Mouse (Mus musculus) liver, embryonic 14.5 days (tissue): ENCODE measurements around the gene Vcan. TPM values are rescaled to one million over a fixed set of nuclear protein-coding genes. Genes with fewer than 3 reads are reported as not detected.
"Not testable (repeated sequence)": the region's sequence is repeated elsewhere in the genome, so short reads cannot be mapped to it uniquely, and the experiment has no call there.

Source experiments
- ATAC-seq: fragments of 200-750 bp; cut with Nextera tagmentation; 2 replicates; pipeline ENCODE4 v1.8.0; 2017; ENCODE audit warnings: moderate number of reproducible peaks, mild to moderate bottlenecking, moderate library complexity; ENCODE audit not compliant: insufficient read depth
- DNase-seq, 3 experiments: peaks; one replicate each; pipeline ENCODE4 v3.0.0-alpha.2; 2012 to 2013; ENCODE audit warnings: low read depth in 3 of 3, low spot score in 3 of 3
- H3K27ac ChIP-seq: fragments of 300-500 bp; sonication (generic); 2 replicates; pipeline ENCODE4 v1.5.1; 2014; ENCODE audit warnings: moderate library complexity, mild to moderate bottlenecking, control low read depth, inconsistent platforms
- H3K27me3 ChIP-seq: fragments of 300-500 bp; sonication (generic); 2 replicates; pipeline ENCODE4 v1.6.1; 2014; ENCODE audit warnings: mild to moderate bottlenecking, low read length, moderate library complexity; ENCODE audit not compliant: control insufficient read depth, insufficient read depth
- H3K36me3 ChIP-seq: fragments of 300-500 bp; sonication (generic); replicated peaks from 2 replicates; pipeline ENCODE4 v1.6.1; 2014; ENCODE audit warnings: low read depth; ENCODE audit not compliant: control insufficient read depth, insufficient read depth
- H3K4me1 ChIP-seq, 2 experiments: fragments of 200-500 bp in 1 of 2; fragments of 300-500 bp in 1 of 2; sonication (generic) in 1 of 2; replicated peaks; 2 replicates each; pipeline ENCODE4 v1.6.1; 2012 to 2014; ENCODE audit warnings: antibody characterized with exemption in 1 of 2, inconsistent platforms in 1 of 2, low read length in 1 of 2; ENCODE audit not compliant: control insufficient read depth in 2 of 2, insufficient read depth in 2 of 2
- H3K4me2 ChIP-seq: fragments of 300-500 bp; sonication (generic); 2 replicates; pipeline ENCODE4 v1.6.1; 2014; ENCODE audit warnings: low read depth, mild to moderate bottlenecking, control low read depth, moderate library complexity
- H3K4me3 ChIP-seq, 2 experiments: fragments of 200-500 bp in 1 of 2; fragments of 300-500 bp in 1 of 2; sonication (generic) in 1 of 2; 2 replicates each; pipeline ENCODE4 v1.5.1; 2012 to 2014; ENCODE audit warnings: low read depth in 2 of 2, low read length in 2 of 2, mild to moderate bottlenecking in 2 of 2, control low read depth in 1 of 2, inconsistent platforms in 1 of 2, moderate library complexity in 1 of 2; ENCODE audit not compliant: insufficient read depth in 1 of 2
- H3K9ac ChIP-seq: fragments of 300-500 bp; sonication (generic); replicated peaks from 2 replicates; pipeline ENCODE4 v1.6.1; 2014; ENCODE audit warnings: mild to moderate bottlenecking, control low read depth, moderate library complexity
- H3K9me3 ChIP-seq: fragments of 300-500 bp; sonication (generic); 2 replicates; pipeline ENCODE4 v1.6.1; 2016; ENCODE audit warnings: low read length, mixed read lengths; ENCODE audit not compliant: control insufficient read depth
- CTCF ChIP-seq: IDR thresholded peaks from 2 replicates; pipeline ENCODE4 v1.5.1; 2016; ENCODE audit warnings: antibody characterized with exemption, low read depth, control low read depth
- EP300 ChIP-seq: IDR thresholded peaks from 2 replicates; pipeline ENCODE4 v1.6.1; 2016; ENCODE audit warnings: antibody characterized with exemption, low read depth
- WGBS: fragments of 180-500 bp; shearing (Covaris S2); extraction: QIAGEN DNeasy Blood & Tissue Kit; methylation state at CpG from one replicate; pipeline ENCODE4 v1.1.7; 2014; ENCODE audit not compliant: insufficient replicate concordance; 5-methylcytosine and 5-hydroxymethylcytosine counted together
- polyA plus RNA-seq, 2 experiments: library from polyadenylated mRNA; depleted of rRNA in 1 of 2; stranded (reverse) in 1 of 2; unstranded in 1 of 2; fragments of >200 nt; fragmentation: Nextera tagmentation in 1 of 2; extraction: Ambion mirVana in 1 of 2; gene quantifications; 2 replicates each; pipeline versions ENCODE4 v1.2.1 to v1.2.3; 2012 to 2014

The Vcan gene
- polyA plus RNA-seq, 2 experiments, result 1.3 to 1.6 TPM

DNA sequence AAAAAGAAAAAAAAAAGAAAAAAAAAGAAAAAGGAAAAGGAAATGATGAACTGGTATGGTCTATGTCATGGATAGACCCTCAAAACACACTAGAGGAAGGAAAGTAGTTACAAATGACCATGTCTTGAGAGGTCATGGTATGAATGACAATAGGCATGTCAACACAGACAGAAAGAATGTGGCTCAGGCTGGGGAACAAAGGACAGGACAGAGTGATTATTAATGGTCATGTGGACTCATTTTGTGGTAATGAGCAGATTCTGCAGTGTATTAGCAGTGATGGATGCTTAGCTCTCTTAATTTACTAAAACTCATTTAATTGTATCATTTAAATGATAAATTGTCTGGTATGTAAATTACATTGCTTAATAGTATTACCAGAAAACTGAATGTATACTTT is 14.0 kb upstream of the Vcan start:
- H3K9ac ChIP-seq, result no peak overlapping the region
- H3K36me3 ChIP-seq, result no peaks in the 10 kb centered on the region
- H3K27ac ChIP-seq, result no peak overlapping the region
- no peak for TF ChIP-seq EP300
- H3K4me1 ChIP-seq, result no peaks in the 10 kb centered on the region
- H3K4me2 ChIP-seq, result no peak overlapping the region
- DNase-seq, result no peak
- no peaks in the 10 kb centered on the region for H3K27me3 ChIP-seq
- H3K9me3 ChIP-seq, result no peaks in the 10 kb centered on the region
- H3K4me3 ChIP-seq, result no peak overlapping the region
- ATAC-seq, result no peak

DNA sequence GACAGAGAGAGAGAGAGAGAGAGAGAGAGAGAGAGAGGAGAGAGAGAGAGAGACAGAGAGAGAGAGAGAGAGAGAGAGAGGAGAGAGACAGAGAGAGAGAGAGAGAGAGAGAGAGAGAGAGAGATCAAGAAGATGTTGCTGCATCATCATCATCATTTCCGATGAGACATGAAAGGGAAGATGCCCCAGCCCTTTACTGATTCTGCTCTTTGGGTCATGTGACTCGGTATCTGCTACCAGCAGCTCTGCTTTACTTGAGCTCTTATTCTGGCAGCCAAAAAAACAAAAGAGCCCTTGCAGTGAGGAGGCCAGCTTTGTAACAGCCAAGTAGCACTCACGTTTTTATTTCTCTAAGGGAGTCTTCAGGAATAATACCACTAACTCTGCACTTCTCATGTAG is 8.3 kb upstream of the Vcan start:
- H3K36me3 ChIP-seq, DNase-seq, H3K4me2 ChIP-seq, ATAC-seq, H3K9ac ChIP-seq, H3K9me3 ChIP-seq, H3K27me3 ChIP-seq, H3K4me1 ChIP-seq, H3K4me3 ChIP-seq, H3K27ac ChIP-seq: not testable (repeated sequence)
- 25% methylated on average over 3 of the region's 3 CpGs for WGBS

DNA sequence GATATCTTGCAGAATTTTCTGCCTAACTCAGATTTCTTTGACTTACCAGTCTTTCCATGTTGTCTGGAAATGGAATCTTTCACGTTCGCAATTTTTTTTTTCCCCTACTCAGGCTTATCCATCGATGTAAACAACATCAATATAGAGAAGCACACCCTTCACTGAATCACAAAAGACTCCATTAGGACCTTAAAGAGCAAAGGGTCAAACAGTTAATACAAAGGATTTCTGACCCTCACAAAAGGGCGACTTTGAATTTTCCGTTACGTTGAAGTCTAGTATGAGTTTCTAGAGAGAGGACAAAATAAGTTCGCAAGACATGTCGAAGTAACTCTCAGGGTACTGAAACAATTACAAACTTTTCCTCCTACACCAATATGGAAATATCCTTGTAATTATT is 892 bp upstream of the Vcan start:
- Histone ChIP-seq H3K9me3 (no peaks in the 10 kb centered on the region), H3K36me3 (no peaks in the 10 kb centered on the region), H3K4me3 (no peak overlapping the region), H3K27me3 (peaks cover 49% of the 10 kb centered on the region), H3K4me1 (no peaks in the 10 kb centered on the region), H3K9ac (no peak overlapping the region), H3K27ac (no peak overlapping the region), H3K4me2 (no peak overlapping the region)
- no peak for DNase-seq
- no peak for ATAC-seq
- 23% methylated on average over 8 of the region's 8 CpGs for WGBS
- TF ChIP-seq CTCF (no peak), EP300 (no peak)

DNA sequence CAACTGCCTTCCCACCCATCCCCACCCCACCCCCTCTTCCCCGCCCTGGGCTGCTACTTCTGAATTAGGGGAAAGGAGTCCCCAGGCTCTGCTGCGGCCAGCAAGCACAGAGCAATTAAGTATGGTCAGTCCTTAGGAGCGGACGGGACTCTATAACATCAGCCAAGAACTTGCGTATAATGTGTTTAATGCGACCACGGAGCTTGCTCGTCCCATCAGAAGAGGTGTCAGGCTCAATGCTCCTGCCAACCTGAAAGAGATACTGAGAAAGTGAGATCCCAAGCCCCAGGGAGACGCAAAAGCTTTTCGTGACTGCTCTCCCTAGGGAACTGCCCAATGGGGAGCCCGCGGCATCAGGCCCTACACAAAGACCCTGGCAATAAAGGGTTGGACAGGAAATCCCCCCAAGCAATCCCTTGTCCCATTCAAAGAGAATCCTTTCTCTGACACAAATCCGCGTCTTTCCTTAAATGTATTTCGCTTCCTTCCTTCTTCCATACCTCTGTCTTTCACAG is 434 bp upstream of the Vcan start:
- Histone ChIP-seq H3K36me3 (no peaks in the 10 kb centered on the region), H3K9me3 (no peaks in the 10 kb centered on the region), H3K4me2 (peak overlapping the region; percentile 82), H3K4me1 (no peaks in the 10 kb centered on the region), H3K27ac (no peak overlapping the region), H3K4me3 (peak overlapping the region in 1 of 2 experiments; percentile 35; a peak in 2 of 4 replicates), H3K9ac (no peak overlapping the region), H3K27me3 (peaks cover 49% of the 10 kb centered on the region)
- whole genome bisulfite sequencing, result 2% methylated on average over 15 of the region's 15 CpGs
- DNase-seq, result no peak
- no peak for TF ChIP-seq EP300
- no peak for TF ChIP-seq CTCF
- no peak for ATAC-seq

DNA sequence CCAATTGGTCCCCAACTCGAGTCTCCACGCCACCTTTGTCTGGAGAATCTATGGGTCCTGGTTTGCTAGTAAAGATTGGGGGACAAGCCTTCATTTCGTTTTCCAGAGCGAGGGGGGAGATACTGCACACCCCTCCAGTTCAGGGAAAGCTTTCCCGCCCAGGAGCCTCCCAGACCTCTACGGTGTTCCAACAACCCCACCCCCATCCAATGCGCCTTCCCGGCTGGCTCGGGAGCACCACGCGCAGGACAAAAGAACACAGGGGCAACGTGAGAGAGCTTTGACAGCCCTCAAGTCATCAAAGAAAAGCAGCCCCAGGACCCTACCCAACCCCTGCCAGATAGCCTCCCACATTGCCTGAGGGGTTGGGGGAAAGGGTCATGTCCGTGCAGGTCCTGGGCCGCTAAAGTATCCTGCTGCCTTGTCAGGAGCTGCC is 1.2 kb downstream of the Vcan start:
- Histone ChIP-seq H3K36me3 (no peaks in the 10 kb centered on the region), H3K9ac (no peak overlapping the region), H3K4me3 (peak overlapping the region; percentile 55 to 61; a peak in 3 of 4 replicates), H3K9me3 (no peaks in the 10 kb centered on the region), H3K4me1 (no peaks in the 10 kb centered on the region), H3K27me3 (peaks cover 49% of the 10 kb centered on the region), H3K27ac (no peak overlapping the region), H3K4me2 (peak overlapping the region; percentile 82)
- no peak for TF ChIP-seq CTCF
- TF ChIP-seq EP300, result no peak
- WGBS, result 1% methylated on average over 14 of the region's 14 CpGs
- ATAC-seq, result no peak
- no peak for DNase-seq
